Mouse (Mus musculus) myocyte (in vitro differentiated cells): Measurements from ENCODE around the gene Wipf2.

Experiments
- CEBPB ChIP-seq: IDR thresholded peaks from 2 replicates; pipeline ENCODE4 v1.6.1; 2011; ENCODE audit warnings: mild to moderate bottlenecking, moderate library complexity; ENCODE audit not compliant: poor library complexity, insufficient read depth, severe bottlenecking
- E2F4 ChIP-seq: IDR thresholded peaks from one replicate; pipeline ENCODE4 v1.6.1; 2011; ENCODE audit warnings: mild to moderate bottlenecking, control low read depth, moderate library complexity; ENCODE audit not compliant: insufficient read depth
- MAX ChIP-seq: IDR thresholded peaks from one replicate; pipeline ENCODE4 v1.6.1; 2011; ENCODE audit warnings: low read depth, mild to moderate bottlenecking, control low read depth
- MYOG ChIP-seq, 3 experiments: IDR thresholded peaks; one replicate each; pipeline ENCODE4 v1.6.1; 2011; ENCODE audit warnings: control low read depth in 2 of 3, low read depth in 2 of 3, mild to moderate bottlenecking in 2 of 3; ENCODE audit not compliant: insufficient read length in 2 of 3, control insufficient read depth in 1 of 3, insufficient read depth in 1 of 3
- POLR2A ChIP-seq: IDR thresholded peaks from one replicate; pipeline ENCODE4 v1.6.1; 2011; ENCODE audit warnings: low read depth, mild to moderate bottlenecking, control low read depth, moderate library complexity; ENCODE audit not compliant: insufficient read length
- POLR2AphosphoS2 ChIP-seq: IDR thresholded peaks from one replicate; pipeline ENCODE4 v1.6.1; 2011; ENCODE audit warnings: low read depth, control low read depth; ENCODE audit not compliant: insufficient read length
- REST ChIP-seq: IDR thresholded peaks from one replicate; pipeline ENCODE4 v1.6.1; 2011; ENCODE audit warnings: mild to moderate bottlenecking, control low read depth, moderate library complexity; ENCODE audit not compliant: insufficient read depth, insufficient read length
- SRF ChIP-seq: IDR thresholded peaks from one replicate; pipeline ENCODE4 v1.6.1; 2011; ENCODE audit warnings: low read depth; ENCODE audit not compliant: control insufficient read depth, insufficient read length
- TCF12 ChIP-seq: IDR thresholded peaks from one replicate; pipeline ENCODE4 v1.6.1; 2011; ENCODE audit warnings: mild to moderate bottlenecking, control low read depth; ENCODE audit not compliant: poor library complexity, insufficient read depth, severe bottlenecking

GRCm38 (mm10) chr11:98889077-98889476 is 25.6 kb downstream of the Wipf2 start:
- TF ChIP-seq POLR2AphosphoS2 (no peak), TCF12 (no peak), CEBPB (no peak), SRF (no peak), POLR2A (no peak), REST (no peak), MAX (no peak), MYOG (IDR thresholded peaks at IDR 0.05; ENCODE audit: control insufficient read depth in 1 of 3, insufficient read depth in 1 of 3, insufficient read length in 2 of 3, low read depth in 2 of 3) (no peak), E2F4 (no peak)
